Mouse (Mus musculus): ENCODE data around the gene Ctbs. TPM values are rescaled to one million over a fixed set of nuclear protein-coding genes. Genes with fewer than 3 reads are reported as not detected.
A peak's percentile ranks its signal among the peaks of the same experiment; 100 is the strongest.

Ctbs gene
- polyA plus RNA-seq (2012; rRNA removed): 1.3 and 1.7 TPM in 2 replicates
- 5.2 and 5.4 TPM in 2 replicates for polyA plus RNA-seq (2014; fragmentation: Nextera tagmentation; extraction: Ambion mirVana)

- TF ChIP-seq EP300 (IDR thresholded peaks at IDR 0.05; ENCODE audit: low read depth): no peak
- TF ChIP-seq CTCF (IDR thresholded peaks at IDR 0.05; ENCODE audit: low read depth): no peak
- DNase-seq (ENCODE audit: low read depth in 3 of 3, low spot score in 3 of 3) (no peak), ATAC-seq (ENCODE audit: insufficient read depth) (no peak)
- H3K4me1 ChIP-seq (replicated peaks; ENCODE audit: control insufficient read depth in 2 of 2, insufficient read depth in 2 of 2, low read length in 1 of 2): peaks cover 9 to 10% of the 10 kb centered on the region in 2 experiments
- WGBS (ENCODE audit: insufficient replicate concordance): 51% methylated on average over 9 of the region's 9 CpGs
- H3K36me3 ChIP-seq (replicated peaks; ENCODE audit: control insufficient read depth, insufficient read depth, low read depth): no peaks in the 10 kb centered on the region
- H3K9ac ChIP-seq (replicated peaks): peak within 1 kb of the TSS; percentile 72
- no peaks in the 10 kb centered on the region for H3K9me3 ChIP-seq (ENCODE audit: control insufficient read depth, low read length)
- H3K27me3 ChIP-seq (ENCODE audit: control insufficient read depth, insufficient read depth, low read length): no peaks in the 10 kb centered on the region
- peak within 1 kb of the TSS; percentile 61 to 80 for H3K4me3 ChIP-seq (ENCODE audit: insufficient read depth in 1 of 2, low read depth in 2 of 2, low read length in 2 of 2)
- H3K4me2 ChIP-seq (ENCODE audit: low read depth): peak within 1 kb of the TSS; percentile 78
- H3K27ac ChIP-seq: peak within 1 kb of the TSS; percentile 48
Observed at GRCm38 (mm10) chr3:146449745-146450250, at the start of gene Ctbs. Ctbs (plus strand) TSS chr3:146449795.

GRCm38 (mm10) chr3:146403770-146404169 lies 45.8 kb upstream of the Ctbs start:
- no peak for TF ChIP-seq CTCF (IDR thresholded peaks at IDR 0.05; ENCODE audit: low read depth)
- WGBS (ENCODE audit: insufficient replicate concordance): 38% methylated on average over 3 of the region's 3 CpGs
- DNase-seq (ENCODE audit: low read depth in 3 of 3, low spot score in 3 of 3) (no peak), ATAC-seq (ENCODE audit: insufficient read depth) (no peak)
- Histone ChIP-seq H3K4me3 (ENCODE audit: insufficient read depth in 1 of 2, low read depth in 2 of 2, low read length in 2 of 2) (peak overlapping the region; percentile 86 to 99), H3K27ac (peak overlapping the region; percentile 83), H3K4me1 (replicated peaks; ENCODE audit: control insufficient read depth in 2 of 2, insufficient read depth in 2 of 2, low read length in 1 of 2) (peaks cover 29 to 33% of the 10 kb centered on the region in 2 experiments), H3K4me2 (ENCODE audit: low read depth) (peak overlapping the region; percentile 98), H3K36me3 (replicated peaks; ENCODE audit: control insufficient read depth, insufficient read depth, low read depth) (peaks cover 28% of the 10 kb centered on the region), H3K9me3 (ENCODE audit: control insufficient read depth, low read length) (no peaks in the 10 kb centered on the region), H3K9ac (replicated peaks) (peak overlapping the region; percentile 97), H3K27me3 (ENCODE audit: control insufficient read depth, insufficient read depth, low read length) (no peaks in the 10 kb centered on the region)

GRCm38 (mm10) chr3:146404311-146405201 lies 45.0 kb upstream of the Ctbs start, which contains the start of gene Ssx2ip:
Ssx2ip (plus strand) TSS chr3:146404642.
- ATAC-seq (ENCODE audit: insufficient read depth) (peak; percentile 91), DNase-seq (ENCODE audit: low read depth in 3 of 3, low spot score in 3 of 3) (peak; percentile 86 to 87 (median 86))
- WGBS (ENCODE audit: insufficient replicate concordance): under 1% methylated on average over 81 of the region's 100 CpGs
- TF ChIP-seq CTCF (IDR thresholded peaks at IDR 0.05; ENCODE audit: low read depth) (no peak), EP300 (IDR thresholded peaks at IDR 0.05; ENCODE audit: low read depth) (no peak)
- H3K36me3 ChIP-seq (replicated peaks; ENCODE audit: control insufficient read depth, insufficient read depth, low read depth): peaks cover 33% of the 10 kb centered on the region
- H3K4me2 ChIP-seq (ENCODE audit: low read depth): peak within 1 kb of the TSS; percentile 98
- no peaks in the 10 kb centered on the region for H3K9me3 ChIP-seq (ENCODE audit: control insufficient read depth, low read length)
- H3K4me3 ChIP-seq (ENCODE audit: insufficient read depth in 1 of 2, low read depth in 2 of 2, low read length in 2 of 2): peak within 1 kb of the TSS; percentile 98 to 99
- peaks cover 36 to 39% of the 10 kb centered on the region in 2 experiments for H3K4me1 ChIP-seq (replicated peaks; ENCODE audit: control insufficient read depth in 2 of 2, insufficient read depth in 2 of 2, low read length in 1 of 2)
- no peaks in the 10 kb centered on the region for H3K27me3 ChIP-seq (ENCODE audit: control insufficient read depth, insufficient read depth, low read length)
- peak within 1 kb of the TSS; percentile 100 for H3K9ac ChIP-seq (replicated peaks)
- H3K27ac ChIP-seq: peak within 1 kb of the TSS; percentile 99

GRCm38 (mm10) chr3:146405213-146406006 lies 44.2 kb upstream of the Ctbs start:
- no peaks in the 10 kb centered on the region for H3K27me3 ChIP-seq (ENCODE audit: control insufficient read depth, insufficient read depth, low read length)
- WGBS (ENCODE audit: insufficient replicate concordance): 11% methylated on average over 18 of the region's 18 CpGs
- ATAC-seq (ENCODE audit: insufficient read depth) (peak; percentile 76), DNase-seq (ENCODE audit: low read depth in 3 of 3, low spot score in 3 of 3) (peak; percentile 79 to 86 (median 85))
- peak overlapping the region; percentile 100 for H3K9ac ChIP-seq (replicated peaks)
- no peaks in the 10 kb centered on the region for H3K9me3 ChIP-seq (ENCODE audit: control insufficient read depth, low read length)
- H3K4me2 ChIP-seq (ENCODE audit: low read depth): peak overlapping the region; percentile 89
- peaks cover 43 to 46% of the 10 kb centered on the region in 2 experiments for H3K4me1 ChIP-seq (replicated peaks; ENCODE audit: control insufficient read depth in 2 of 2, insufficient read depth in 2 of 2, low read length in 1 of 2)
- TF ChIP-seq CTCF (IDR thresholded peaks at IDR 0.05; ENCODE audit: low read depth) (no peak), EP300 (IDR thresholded peaks at IDR 0.05; ENCODE audit: low read depth) (peak; percentile 89)
- H3K27ac ChIP-seq: peak overlapping the region; percentile 99
- H3K4me3 ChIP-seq (ENCODE audit: insufficient read depth in 1 of 2, low read depth in 2 of 2, low read length in 2 of 2): peak overlapping the region; percentile 98 to 99
- peaks cover 35% of the 10 kb centered on the region for H3K36me3 ChIP-seq (replicated peaks; ENCODE audit: control insufficient read depth, insufficient read depth, low read depth)

Measured in liver, embryonic 14.5 days (tissue).